ENCODE assay signal across 10 mouse cellular contexts in the genomic region with DNA sequence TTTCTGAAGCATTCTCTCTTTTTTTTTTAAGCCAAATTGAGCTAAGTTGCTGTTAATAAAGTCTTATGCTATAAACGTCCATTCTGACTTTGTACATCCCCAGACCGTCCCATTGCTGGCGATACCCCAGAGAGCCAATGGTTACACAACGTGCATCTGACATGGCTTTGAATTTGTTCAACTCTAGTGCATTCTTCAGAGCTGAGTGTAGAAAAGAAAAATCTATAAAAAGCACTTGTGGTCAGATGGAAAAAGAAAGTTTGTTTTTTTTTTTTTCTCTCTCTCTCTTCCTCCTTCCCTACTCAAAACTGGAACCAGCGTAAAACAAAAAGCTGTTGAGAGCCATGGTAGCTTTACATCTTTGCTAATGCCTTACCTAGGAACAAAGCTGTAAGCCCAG. TPM values are rescaled to one million over a fixed set of nuclear protein-coding genes. Genes with fewer than 3 reads are reported as not detected.
DNase-seq lines count a peak whose midpoint lies in the region.
"Had no signal": no experiment of that assay in that cellular context is flagged by ENCODE, and none has a peak within 500 bp of the region (broad histone marks: within the 10 kb centered on the region; RNA-seq: fewer than 3 reads in every experiment).

No protein-coding gene starts in this region.

- intact Hi-C loops in heart, postnatal 25 days (cut with DNase I): loop anchor here (5.0 kb wide), 1 partner anchor 37 kb away; no protein-coding TSS in a partner anchor

- peak; percentile 53 to 57 for DNase-seq in heart, adult 18-20 months
- no peak for DNase-seq in heart, postnatal 25 days (ENCODE audit: low spot score)
- DNase-seq in urinary bladder, postnatal 14 days (ENCODE audit: low spot score): peak; percentile 62
- no peak for DNase-seq in urinary bladder, postnatal 10 days (ENCODE audit: low spot score)
- DNase-seq in lung, postnatal 10 days: peak; percentile 69
- DNase-seq in frontal cortex, postnatal 36 days (ENCODE audit: low spot score in 2 of 2): no peak
- no peak for DNase-seq in cerebellum, adult 9-10 months
- DNase-seq: cerebellum, adult 11 months; retina, postnatal 1 day; thymus, postnatal 4 days had no signal

RNA-seq across cellular contexts. Expression of a gene that starts 41.8 kb away (rescaled TPM):
- 10 to 100 TPM; 51.2 to 56.1 TPM for total RNA-seq in heart, adult 18-20 months (2021)
- total RNA-seq in heart, postnatal 25 days (2021): 10 to 100 TPM; 57.1 to 57.9 TPM

Comparison
In these comparisons a context has a peak if more than half of its experiments do, and no peak if none do; other contexts are left out.
1. DNase-seq: peak in heart, adult 18-20 months (2 of 2), urinary bladder, postnatal 14 days (single experiment) and lung, postnatal 10 days (single experiment); none in heart, postnatal 25 days (single experiment), urinary bladder, postnatal 10 days (single experiment), frontal cortex, postnatal 36 days (0 of 2) and cerebellum, adult 9-10 months (single experiment).